Mouse (Mus musculus) left cerebral cortex, postnatal 4 days (tissue): ENCODE measurements around the gene Cd47. TPM values are rescaled to one million over a fixed set of nuclear protein-coding genes. Genes with fewer than 3 reads are reported as not detected.

Experiments used
- DNase-seq: peaks from one replicate; pipeline ENCODE4 v3.0.0-alpha.2; 2022
- intact Hi-C: fragments of 180-260 bp; cut with DNase I; formaldehyde crosslinking; loops from one replicate; pipeline ENCODE4 v1.15.1; 2025
- total RNA-seq, 2 experiments: library from RNA; stranded (reverse); gene quantifications; 2 replicates each; pipeline ENCODE4 v1.2.3; 2021

Cd47 gene
- total RNA-seq, 2 experiments from 2014 or later, result 214 to 231 TPM

GRCm38 (mm10) chr16:49940473-49940872 is 140.1 kb downstream of the Cd47 start:
- DNase-seq, result no peak
- intact Hi-C loops, result no loop called here

GRCm38 (mm10) chr16:49941031-49941430 is 140.7 kb downstream of the Cd47 start:
- DNase-seq, result no peak
- intact Hi-C loops, result no loop called here

- DNase-seq, result no peak
- intact Hi-C loops, result no loop called here
Measured at GRCm38 (mm10) chr16:49943726-49944125, 143.4 kb downstream of the Cd47 start.

GRCm38 (mm10) chr16:49945084-49945483 is 144.8 kb downstream of the Cd47 start:
- no peak for DNase-seq
- intact Hi-C loops, result no loop called here

GRCm38 (mm10) chr16:49947049-49947448 is 146.7 kb downstream of the Cd47 start:
- intact Hi-C loops, result no loop called here
- no peak for DNase-seq

- intact Hi-C loops, result no loop called here
- DNase-seq, result no peak
Measured at GRCm38 (mm10) chr16:49947610-49948009, 147.3 kb downstream of the Cd47 start.

- intact Hi-C loops, result no loop called here
- DNase-seq, result no peak
Measured at GRCm38 (mm10) chr16:49948287-49948686, 148.0 kb downstream of the Cd47 start.

GRCm38 (mm10) chr16:49949261-49949660 is 148.9 kb downstream of the Cd47 start:
- no peak for DNase-seq
- intact Hi-C loops, result no loop called here

GRCm38 (mm10) chr16:49950340-49950739 is 150.0 kb downstream of the Cd47 start:
- intact Hi-C loops, result no loop called here
- DNase-seq, result no peak

- intact Hi-C loops, result no loop called here
Measured at GRCm38 (mm10) chr16:49951288-49951691, 151.0 kb downstream of the Cd47 start.

GRCm38 (mm10) chr16:49951925-49952523 is 151.7 kb downstream of the Cd47 start:
- DNase-seq, result peak; percentile 9
- intact Hi-C loops, result no loop called here

More at GRCm38 (mm10) chr16:49951288-49951691, 151.0 kb downstream of the Cd47 start:
- DNase-seq, result no peak

GRCm38 (mm10) chr16:49953817-49954216 is 153.5 kb downstream of the Cd47 start:
- intact Hi-C loops, result no loop called here
- no peak for DNase-seq

GRCm38 (mm10) chr16:49954909-49955308 is 154.6 kb downstream of the Cd47 start:
- intact Hi-C loops, result no loop called here
- DNase-seq, result no peak

- DNase-seq, result no peak
- intact Hi-C loops, result no loop called here
Measured at GRCm38 (mm10) chr16:49955325-49955724, 155.0 kb downstream of the Cd47 start.

GRCm38 (mm10) chr16:49955952-49956351 is 155.6 kb downstream of the Cd47 start:
- intact Hi-C loops, result no loop called here

GRCm38 (mm10) chr16:49956531-49957302 is 156.4 kb downstream of the Cd47 start:
- no peak for DNase-seq
- intact Hi-C loops, result no loop called here

More at GRCm38 (mm10) chr16:49955952-49956351, 155.6 kb downstream of the Cd47 start:
- DNase-seq, result no peak

- intact Hi-C loops, result no loop called here
- no peak for DNase-seq
Measured at GRCm38 (mm10) chr16:49958900-49959436, 158.6 kb downstream of the Cd47 start.

- intact Hi-C loops, result no loop called here
- DNase-seq, result no peak
Measured at GRCm38 (mm10) chr16:49962305-49962704, 162.0 kb downstream of the Cd47 start.

- DNase-seq, result no peak
- intact Hi-C loops, result no loop called here
Measured at GRCm38 (mm10) chr16:49964321-49964986, 164.1 kb downstream of the Cd47 start.
